Mouse (Mus musculus): Measurements from ENCODE around the gene Palm.

Palm gene

GRCm38 (mm10) chr10:79856704-79857451 is 63.5 kb downstream of the Palm start:
- DNase-seq = no peak

GRCm38 (mm10) chr10:79857452-79857811 is 64.1 kb downstream of the Palm start:
- no peak for DNase-seq

- DNase-seq = no peak
These were observed 64.5 kb downstream of the Palm start for GRCm38 (mm10) chr10:79857894-79858293.

- DNase-seq = peak; percentile 68
These were observed 65.2 kb downstream of the Palm start for GRCm38 (mm10) chr10:79858416-79859074.

- DNase-seq = no peak
These were observed 65.7 kb downstream of the Palm start for GRCm38 (mm10) chr10:79859116-79859515.

- DNase-seq = no peak
These were observed 66.9 kb downstream of the Palm start for GRCm38 (mm10) chr10:79860079-79860911.

- no peak for DNase-seq
These were observed 68.1 kb downstream of the Palm start for GRCm38 (mm10) chr10:79861230-79862048.

GRCm38 (mm10) chr10:79862049-79862788 is 68.8 kb downstream of the Palm start:
- DNase-seq = no peak

- no peak for DNase-seq
These were observed 69.6 kb downstream of the Palm start for GRCm38 (mm10) chr10:79862925-79863324.

- DNase-seq = no peak
These were observed 71.2 kb downstream of the Palm start for GRCm38 (mm10) chr10:79864351-79865188.

- DNase-seq = no peak
These were observed 71.8 kb downstream of the Palm start for GRCm38 (mm10) chr10:79865189-79865601.

- DNase-seq = no peak
These were observed 72.5 kb downstream of the Palm start for GRCm38 (mm10) chr10:79865801-79866295.

GRCm38 (mm10) chr10:79866601-79867000 is 73.2 kb downstream of the Palm start:
- DNase-seq = no peak

All from right cerebral cortex, postnatal 25 days (tissue).